Mouse (Mus musculus) MEL (cell line): Measurements from ENCODE around the gene Igf2bp2.

Source experiments
- CHD1 ChIP-seq: IDR thresholded peaks from 2 replicates; pipeline ENCODE4 v1.6.1; 2012; ENCODE audit warnings: low read depth, mild to moderate bottlenecking, inconsistent platforms, low read length, improper control_type of control experiment
- CTCF ChIP-seq, 3 experiments: IDR thresholded peaks in 2 of 3; conservative IDR thresholded peaks in 1 of 3; 2 replicates each; pipeline ENCODE4 v1.5.1; 2011 to 2012; ENCODE audit warnings: low read length in 3 of 3, low read depth in 2 of 3, mild to moderate bottlenecking in 2 of 3, improper control_type of control experiment in 1 of 3, inconsistent platforms in 1 of 3, mixed read lengths in 1 of 3, moderate library complexity in 1 of 3; ENCODE audit not compliant: control insufficient read depth in 1 of 3, insufficient read depth in 1 of 3, poor library complexity in 1 of 3, severe bottlenecking in 1 of 3
- EP300 ChIP-seq, 2 experiments: IDR thresholded peaks; 2 replicates each; pipeline ENCODE4 v1.6.1; 2011; ENCODE audit warnings: improper control_type of control experiment in 2 of 2, low read length in 2 of 2, low read depth in 1 of 2, mild to moderate bottlenecking in 1 of 2
- GATA1 ChIP-seq: IDR thresholded peaks from 2 replicates; pipeline ENCODE4 v1.6.1; 2011; ENCODE audit warnings: low read depth, low read length, improper control_type of control experiment
- MAFK ChIP-seq: IDR thresholded peaks from 2 replicates; pipeline ENCODE4 v1.6.1; 2011; ENCODE audit warnings: low read depth, mild to moderate bottlenecking, low read length, improper control_type of control experiment, borderline replicate concordance
- MAZ ChIP-seq: IDR thresholded peaks from 2 replicates; pipeline ENCODE4 v1.6.1; 2012; ENCODE audit warnings: low read depth, mild to moderate bottlenecking, inconsistent platforms, low read length, improper control_type of control experiment
- MYC ChIP-seq: IDR thresholded peaks from 2 replicates; pipeline ENCODE4 v1.6.1; 2011; ENCODE audit warnings: low read depth, mild to moderate bottlenecking, low read length, improper control_type of control experiment, moderate library complexity
- RAD21 ChIP-seq: IDR thresholded peaks from 2 replicates; pipeline ENCODE4 v1.6.1; 2011; ENCODE audit warnings: mild to moderate bottlenecking, low read depth, low read length, improper control_type of control experiment
- RCOR1 ChIP-seq: IDR thresholded peaks from 2 replicates; pipeline ENCODE4 v1.6.1; 2012; ENCODE audit warnings: low read depth, mild to moderate bottlenecking, inconsistent platforms, low read length, improper control_type of control experiment
- UBTF ChIP-seq: IDR thresholded peaks from 2 replicates; pipeline ENCODE4 v1.6.1; 2012; ENCODE audit warnings: low read depth, mild to moderate bottlenecking, inconsistent platforms, low read length, improper control_type of control experiment, moderate library complexity, borderline replicate concordance; ENCODE audit not compliant: insufficient read depth
- USF1 ChIP-seq: IDR thresholded peaks from 2 replicates; pipeline ENCODE4 v1.6.1; 2014; ENCODE audit warnings: low read depth, mild to moderate bottlenecking, inconsistent platforms, low read length, improper control_type of control experiment, moderate library complexity
- ZNF384 ChIP-seq: IDR thresholded peaks from 2 replicates; pipeline ENCODE4 v1.6.1; 2012; ENCODE audit warnings: low read depth, mild to moderate bottlenecking, inconsistent platforms, low read length, improper control_type of control experiment

- TF ChIP-seq MYC (no peak), USF1 (no peak), RCOR1 (no peak), EP300 (IDR thresholded peaks at IDR 0.05; ENCODE audit: low read depth in 1 of 2, low read length in 2 of 2) (no peak), CTCF (IDR thresholded peaks at IDR 0.05 in 2 of 3, conservative IDR thresholded peaks at IDR 0.05 in 1 of 3; ENCODE audit: control insufficient read depth in 1 of 3, insufficient read depth in 1 of 3, low read depth in 2 of 3, low read length in 3 of 3, poor library complexity in 1 of 3, severe bottlenecking in 1 of 3) (no peak), MAFK (no peak), RAD21 (no peak), UBTF (no peak), ZNF384 (no peak), GATA1 (no peak), MAZ (no peak), CHD1 (no peak)
Observed at GRCm38 (mm10) chr16:22163456-22163851, 355 bp upstream of the Igf2bp2 start.
